ENCODE assay signal across 8 mouse cellular contexts in the genomic region with DNA sequence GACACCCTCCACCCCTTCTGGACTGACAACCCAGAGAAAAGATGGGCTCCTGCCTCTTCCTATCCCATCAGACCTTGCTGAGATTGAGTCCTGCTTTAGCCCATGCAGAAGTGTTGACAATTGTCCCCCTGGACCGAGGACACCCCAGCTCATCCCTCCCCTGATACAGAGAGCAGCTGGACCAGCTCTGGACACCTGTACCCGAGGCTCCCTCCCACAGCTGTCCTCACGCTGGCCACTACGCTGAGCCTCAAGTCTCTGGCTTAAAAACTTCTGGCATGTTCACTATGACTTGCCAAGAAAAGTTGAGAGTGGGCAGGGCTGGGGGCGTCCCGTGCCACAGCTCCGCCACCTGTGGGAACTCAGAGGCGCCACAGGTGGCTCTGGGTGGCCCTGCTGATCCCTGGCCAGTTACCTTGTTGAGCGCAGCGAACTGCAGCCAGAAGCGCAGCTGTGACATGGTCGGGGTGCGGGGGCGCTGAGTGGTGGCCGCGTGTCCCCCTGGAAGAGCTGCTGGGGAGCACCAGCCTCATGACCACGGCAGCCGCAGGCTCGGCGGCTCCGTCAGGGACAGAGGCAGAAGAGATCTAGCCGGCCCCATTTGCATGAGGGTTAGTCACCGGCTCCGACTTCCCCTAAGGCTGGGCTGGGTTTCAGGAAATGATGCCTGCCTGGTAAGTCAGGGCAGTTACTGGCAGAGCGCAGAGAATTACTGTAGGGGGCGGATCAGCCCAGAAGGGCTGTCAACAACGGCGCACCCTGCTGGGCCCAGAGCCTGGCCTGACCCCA. TPM values are rescaled to one million over a fixed set of nuclear protein-coding genes. Genes with fewer than 3 reads are reported as not detected.
DNase-seq lines count a peak whose midpoint lies in the region; ATAC-seq and TF ChIP-seq lines count a peak whose summit lies in the region.

No protein-coding gene starts in this region.

- no peaks in the 10 kb centered on the region for H3K27me3 ChIP-seq in heart, adult 2 months (ENCODE audit: control insufficient read depth, insufficient read depth, low read length)
- no peaks in the 10 kb centered on the region for H3K27me3 ChIP-seq in liver, embryonic 13.5 days
- H3K27me3 ChIP-seq in neural tube, embryonic 15.5 days (replicated peaks) = no peaks in the 10 kb centered on the region

- DNase-seq in urinary bladder, adult 18-20 months (ENCODE audit: low spot score in 2 of 2) = peak; percentile 67 to 80
- DNase-seq in urinary bladder, postnatal 10 days (ENCODE audit: low spot score) = no peak
- peak; percentile 41 for DNase-seq in c-Kit-positive CD71-positive TER-119-negative erythroid progenitor cells, embryonic 14.5 days (ENCODE audit: low read depth)
- DNase-seq in heart, adult 2 months = peak; percentile 70 to 88
- peak; percentile 68 to 70 for DNase-seq in kidney, adult 8-10 months
- peak; percentile 50 for DNase-seq in liver, embryonic 13.5 days
- DNase-seq in urinary bladder, postnatal 25 days (ENCODE audit: low spot score) = peak; percentile 58

- peak overlapping the region; percentile 74 for H3K27ac ChIP-seq in heart, adult 2 months
- peak overlapping the region; percentile 68 for H3K27ac ChIP-seq in liver, embryonic 13.5 days
- H3K27ac ChIP-seq in neural tube, embryonic 15.5 days (replicated peaks) = no peak overlapping the region

- peak; percentile 8; the same call in 1 of the 2 replicates for ATAC-seq in liver, embryonic 13.5 days (ENCODE audit: low read depth)
- no peak for ATAC-seq in neural tube, embryonic 15.5 days (ENCODE audit: low FRiP score)

- peak overlapping the region; percentile 59 for H3K9ac ChIP-seq in heart, adult 2 months (ENCODE audit: low read depth, low read length)
- H3K9ac ChIP-seq in liver, embryonic 13.5 days = peak overlapping the region; percentile 59
- H3K9ac ChIP-seq in neural tube, embryonic 15.5 days (replicated peaks) = no peak overlapping the region

- peak; percentile 32; the same call in 1 of the 2 replicates for TF ChIP-seq POLR2A in heart, adult 2 months (IDR thresholded peaks at IDR 0.05; ENCODE audit: insufficient read depth, low read depth, low read length)

- peaks cover 23% of the 10 kb centered on the region for H3K4me1 ChIP-seq in heart, adult 2 months (ENCODE audit: control insufficient read depth, insufficient read depth, low read length)
- peaks cover 90% of the 10 kb centered on the region for H3K4me1 ChIP-seq in liver, embryonic 13.5 days (replicated peaks)
- H3K4me1 ChIP-seq in neural tube, embryonic 15.5 days = peaks cover 25% of the 10 kb centered on the region

- 18% methylated on average over 28 of the region's 28 CpGs for WGBS in heart, adult 2 months
- 20% methylated on average over 28 of the region's 28 CpGs for WGBS in liver, embryonic 13.5 days (ENCODE audit: insufficient replicate concordance)
- WGBS in neural tube, embryonic 15.5 days = 17% methylated on average over 28 of the region's 28 CpGs

- 0 out of 2 replicates have a peak, but pooled peaks cover 2% of the 10 kb centered on the region for H3K36me3 ChIP-seq in heart, adult 2 months (ENCODE audit: control insufficient read depth, insufficient read depth, low read length)
- peaks cover 40% of the 10 kb centered on the region for H3K36me3 ChIP-seq in liver, embryonic 13.5 days
- H3K36me3 ChIP-seq in neural tube, embryonic 15.5 days = peaks cover 22% of the 10 kb centered on the region

- intact Hi-C loops in heart, adult 2 months (cut with DNase I) = loop anchor here (2.0 to 5.0 kb wide), 2 partner anchors 18 to 37 kb away; no protein-coding TSS in a partner anchor

- peak overlapping the region; percentile 31 for H3K4me3 ChIP-seq in heart, adult 2 months
- H3K4me3 ChIP-seq in liver, embryonic 13.5 days (replicated peaks) = peak overlapping the region; percentile 33
- no peak overlapping the region for H3K4me3 ChIP-seq in neural tube, embryonic 15.5 days (replicated peaks)

- H3K9me3 ChIP-seq in liver, embryonic 13.5 days (replicated peaks) = no peaks in the 10 kb centered on the region
- no peaks in the 10 kb centered on the region for H3K9me3 ChIP-seq in neural tube, embryonic 15.5 days (replicated peaks)

- TF ChIP-seq CTCF in heart, adult 2 months (IDR thresholded peaks at IDR 0.05) = peak; percentile 63

- TF ChIP-seq EP300 in heart, adult 2 months (IDR thresholded peaks at IDR 0.05; ENCODE audit: insufficient read depth, low read depth, low read length) = peak; percentile 74; the same call in 1 of the 2 replicates

- H3K4me2 ChIP-seq in liver, embryonic 13.5 days = peak overlapping the region; percentile 51
- H3K4me2 ChIP-seq in neural tube, embryonic 15.5 days = peak overlapping the region; percentile 39

- H3K79me2 ChIP-seq in heart, adult 2 months (replicated peaks; ENCODE audit: control insufficient read depth, insufficient read depth, low read length) = no peaks in the 10 kb centered on the region

RNA-seq across cellular contexts. Expression of gene Gpx4, which starts 28.0 kb away (rescaled TPM):
- 1,000 to 10,000 TPM in 1 of 2 experiments, 100 to 1,000 TPM in 1; 832 to 1,055 TPM for total RNA-seq in heart, adult 2 months (2021)
- 860 and 993 TPM in 2 replicates for polyA plus RNA-seq in heart, adult 2 months (2012; rRNA removed)
- 677 TPM in 2 replicates for polyA plus RNA-seq in liver, embryonic 13.5 days (2015; fragmentation: Nextera tagmentation; extraction: Ambion mirVana)
- 559 and 600 TPM in 2 replicates for polyA plus RNA-seq in neural tube, embryonic 15.5 days (2015; fragmentation: Nextera tagmentation; extraction: Ambion mirVana)

RNA-seq across cellular contexts. Expression of gene Sbno2, which starts 30.4 kb away (rescaled TPM):
- total RNA-seq in heart, adult 2 months (2021) = 10 to 100 TPM; 10.6 to 11.2 TPM
- 16.9 and 18.0 TPM in 2 replicates for polyA plus RNA-seq in heart, adult 2 months (2012; rRNA removed)
- 9.2 and 9.9 TPM in 2 replicates for polyA plus RNA-seq in liver, embryonic 13.5 days (2015; fragmentation: Nextera tagmentation; extraction: Ambion mirVana)
- polyA plus RNA-seq in neural tube, embryonic 15.5 days (2015; fragmentation: Nextera tagmentation; extraction: Ambion mirVana) = 11.7 and 12.8 TPM in 2 replicates

RNA-seq across cellular contexts. Expression of gene Polr2e, which starts 35.4 kb away (rescaled TPM):
- 10 to 100 TPM; 78.3 to 89.8 TPM for total RNA-seq in heart, adult 2 months (2021)
- polyA plus RNA-seq in heart, adult 2 months (2012; rRNA removed) = 182 and 194 TPM in 2 replicates
- 120 and 122 TPM in 2 replicates for polyA plus RNA-seq in liver, embryonic 13.5 days (2015; fragmentation: Nextera tagmentation; extraction: Ambion mirVana)
- 134 and 148 TPM in 2 replicates for polyA plus RNA-seq in neural tube, embryonic 15.5 days (2015; fragmentation: Nextera tagmentation; extraction: Ambion mirVana)

RNA-seq across cellular contexts. Expression of gene Stk11, which starts 40.6 kb away (rescaled TPM):
- total RNA-seq in heart, adult 2 months (2021) = 100 to 1,000 TPM; 140 to 161 TPM
- polyA plus RNA-seq in heart, adult 2 months (2012; rRNA removed) = 127 and 144 TPM in 2 replicates
- 16.2 and 18.3 TPM in 2 replicates for polyA plus RNA-seq in liver, embryonic 13.5 days (2015; fragmentation: Nextera tagmentation; extraction: Ambion mirVana)
- 16.9 and 17.3 TPM in 2 replicates for polyA plus RNA-seq in neural tube, embryonic 15.5 days (2015; fragmentation: Nextera tagmentation; extraction: Ambion mirVana)

RNA-seq across cellular contexts. Expression of gene Arhgap45, which starts 58.6 kb away (rescaled TPM):
- total RNA-seq in heart, adult 2 months (2021) = 1 to 10 TPM; 3.5 to 5.1 TPM
- 8.9 and 16.6 TPM in 2 replicates for polyA plus RNA-seq in heart, adult 2 months (2012; rRNA removed)
- 14.3 and 14.9 TPM in 2 replicates for polyA plus RNA-seq in liver, embryonic 13.5 days (2015; fragmentation: Nextera tagmentation; extraction: Ambion mirVana)
- 2.0 and 13.7 TPM in 2 replicates for polyA plus RNA-seq in neural tube, embryonic 15.5 days (2015; fragmentation: Nextera tagmentation; extraction: Ambion mirVana)
